Mouse (Mus musculus) adrenal gland, adult 2 months (tissue): ENCODE measurements at regions not wholly inside any gene's neighbourhood (a gene's known extent, or its start where the extent isn't known, plus 50 kb on each side); places are given as distances from the start of the nearest gene placed in this dataset.
A peak's percentile ranks its signal among the peaks of the same experiment; 100 is the strongest.
"Not testable (repeated sequence)": the region's sequence is repeated elsewhere in the genome, so short reads cannot be mapped to it uniquely, and the experiment has no call there.

ENCODE experiments used
- DNase-seq: peaks from one replicate; pipeline ENCODE4 v3.0.0; 2021

GRCm38 (mm10) chr10:91447974-91448703 is 267.0 kb upstream of the Tmpo start:
- no peak for DNase-seq

- no peak for DNase-seq
Measured at GRCm38 (mm10) chr10:91443321-91443720, 262.2 kb upstream of the Tmpo start.

GRCm38 (mm10) chr10:91440051-91440450 is 258.9 kb upstream of the Tmpo start:
- peak; percentile 2 for DNase-seq

- DNase-seq = no peak
Measured at GRCm38 (mm10) chr10:91437917-91438316, 256.8 kb upstream of the Tmpo start.

- no peak for DNase-seq
Measured at GRCm38 (mm10) chr10:91436091-91436569, 255.0 kb upstream of the Tmpo start.

GRCm38 (mm10) chr10:91430281-91430680 is 249.2 kb upstream of the Tmpo start:
- DNase-seq = no peak

GRCm38 (mm10) chr10:91426584-91426983 is 245.5 kb upstream of the Tmpo start:
- DNase-seq = no peak

- not testable (repeated sequence) for DNase-seq
Measured at GRCm38 (mm10) chr10:91425625-91426385, 244.7 kb upstream of the Tmpo start.

GRCm38 (mm10) chr10:91424786-91425185 is 243.7 kb upstream of the Tmpo start:
- DNase-seq = no peak

GRCm38 (mm10) chr10:91387255-91387654 is 206.1 kb upstream of the Tmpo start:
- no peak for DNase-seq

GRCm38 (mm10) chr10:91384372-91384771 is 203.3 kb upstream of the Tmpo start:
- DNase-seq = no peak

GRCm38 (mm10) chr10:91376683-91377082 is 195.6 kb upstream of the Tmpo start:
- DNase-seq = no peak

GRCm38 (mm10) chr10:91367488-91367887 is 186.4 kb upstream of the Tmpo start:
- no peak for DNase-seq

- no peak for DNase-seq
Measured at GRCm38 (mm10) chr10:91362587-91362986, 181.5 kb upstream of the Tmpo start.

- DNase-seq = no peak
Measured at GRCm38 (mm10) chr10:91361621-91362020, 180.5 kb upstream of the Tmpo start.

GRCm38 (mm10) chr10:91345465-91345864 is 164.3 kb upstream of the Tmpo start:
- no peak for DNase-seq

GRCm38 (mm10) chr10:91342083-91342482 is 161.0 kb upstream of the Tmpo start:
- DNase-seq = no peak

- DNase-seq = no peak
Measured at GRCm38 (mm10) chr10:91339361-91339760, 158.2 kb upstream of the Tmpo start.

GRCm38 (mm10) chr10:91326661-91327312 is 145.7 kb upstream of the Tmpo start:
- DNase-seq = no peak

GRCm38 (mm10) chr10:91326144-91326655 is 145.1 kb upstream of the Tmpo start:
- no peak for DNase-seq

- no peak for DNase-seq
Measured at GRCm38 (mm10) chr10:91321226-91321625, 140.1 kb upstream of the Tmpo start.

GRCm38 (mm10) chr10:91319442-91320112 is 138.5 kb upstream of the Tmpo start:
- DNase-seq = no peak
